Mouse (Mus musculus) bone marrow, adult 2 months (tissue): Measurements from ENCODE around the gene Shroom1. TPM values are rescaled to one million over a fixed set of nuclear protein-coding genes. Genes with fewer than 3 reads are reported as not detected.

Experiments used
- H3K27ac ChIP-seq: fragments of 200-500 bp; 2 replicates; pipeline ENCODE4 v1.5.1; 2012; ENCODE audit warnings: low read depth, mild to moderate bottlenecking, control low read depth, inconsistent platforms, low read length; ENCODE audit not compliant: control insufficient read depth, poor library complexity, insufficient read depth
- H3K4me1 ChIP-seq: fragments of 200-500 bp; 2 replicates; pipeline ENCODE4 v1.6.1; 2011; ENCODE audit warnings: low read length; ENCODE audit not compliant: control insufficient read depth, insufficient read depth
- H3K4me3 ChIP-seq: fragments of 200-500 bp; replicated peaks from 2 replicates; pipeline ENCODE3; 2011; ENCODE audit warnings: mild to moderate bottlenecking, low read depth, low read length, control low read depth; ENCODE audit not compliant: control insufficient read depth
- CTCF ChIP-seq: fragments of 200-500 bp; IDR thresholded peaks from 2 replicates; pipeline ENCODE4 v1.5.1; 2011; ENCODE audit warnings: low read length, control low read depth; ENCODE audit not compliant: control insufficient read depth, insufficient read depth
- POLR2A ChIP-seq: fragments of 200-500 bp; IDR thresholded peaks from 2 replicates; pipeline ENCODE4 v1.6.1; 2011; ENCODE audit warnings: low read depth, mild to moderate bottlenecking, control low read depth, low read length, borderline replicate concordance; ENCODE audit not compliant: control insufficient read depth
- WGBS: fragments of 180-500 bp; shearing (Covaris S2); methylation state at CpG from one replicate; pipeline ENCODE4 v1.1.7; 2018; 5-methylcytosine and 5-hydroxymethylcytosine counted together
- polyA plus RNA-seq: library from polyadenylated mRNA; stranded (reverse); fragments of >200 nt; gene quantifications from 2 replicates; pipeline ENCODE4 v1.2.4, GENCODE M21; 2011; ENCODE audit warnings: low replicate concordance; ENCODE audit not compliant: missing spikeins, insufficient read depth, insufficient read length

Gene Shroom1
- polyA plus RNA-seq, 1 experiment, result 0.70 TPM

GRCm38 (mm10) chr11:53481088-53481730, 24.2 kb downstream of the Shroom1 start:
- H3K4me1 ChIP-seq, result peaks cover 2% of the 10 kb centered on the region
- TF ChIP-seq POLR2A, result no peak
- peak overlapping the region; percentile 9 for H3K4me3 ChIP-seq
- H3K27ac ChIP-seq, result peak overlapping the region; percentile 92
- 55% methylated on average over 4 of the region's 4 CpGs for WGBS

- WGBS, result 60% methylated on average over 9 of the region's 9 CpGs
- Histone ChIP-seq H3K4me1 (peaks cover 2% of the 10 kb centered on the region), H3K4me3 (no peak overlapping the region), H3K27ac (peak overlapping the region; percentile 79)
- TF ChIP-seq CTCF (no peak), POLR2A (no peak)
Observed at GRCm38 (mm10) chr11:53483159-53483891, 26.3 kb downstream of the Shroom1 start.

- H3K4me3 ChIP-seq, result no peak overlapping the region
- 41% methylated on average over 3 of the region's 3 CpGs for WGBS
- H3K4me1 ChIP-seq, result no peaks in the 10 kb centered on the region; the same call in 1 of the 2 replicates
- no peak overlapping the region for H3K27ac ChIP-seq
- TF ChIP-seq CTCF (peak; percentile 48; the same call in 1 of the 2 replicates), POLR2A (no peak)
Observed at GRCm38 (mm10) chr11:53485719-53486118, 28.7 kb downstream of the Shroom1 start.

DNA sequence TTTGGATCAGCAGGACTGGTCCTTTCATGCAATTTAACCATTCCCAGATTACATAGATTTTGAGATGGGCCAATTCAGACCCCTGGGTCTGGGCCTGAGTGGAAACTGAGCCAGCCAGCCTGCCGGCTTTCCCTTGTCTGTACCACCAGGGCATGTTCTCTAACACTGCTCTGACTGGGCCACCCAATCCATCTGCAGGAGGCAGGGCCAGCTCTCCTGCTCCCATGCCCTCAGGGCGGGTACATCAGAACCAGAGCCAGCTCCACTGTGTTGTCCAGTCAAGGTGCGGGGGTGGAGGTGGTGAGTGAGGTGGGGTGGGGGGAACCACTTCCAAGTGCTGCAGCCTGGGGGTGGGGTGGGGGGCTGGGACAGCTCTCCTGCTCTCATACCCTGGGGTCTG, 29.3 kb downstream of the Shroom1 start:
- TF ChIP-seq POLR2A (no peak), CTCF (no peak)
- Histone ChIP-seq H3K4me1 (no peaks in the 10 kb centered on the region; the same call in 1 of the 2 replicates), H3K4me3 (no peak overlapping the region), H3K27ac (no peak overlapping the region)
- WGBS, result 89% methylated on average over 3 of the region's 3 CpGs

GRCm38 (mm10) chr11:53486822-53487594, 30.0 kb downstream of the Shroom1 start:
- 18% methylated on average over 27 of the region's 27 CpGs for WGBS
- Histone ChIP-seq H3K4me1 (no peaks in the 10 kb centered on the region; the same call in 1 of the 2 replicates), H3K4me3 (no peak overlapping the region), H3K27ac (no peak overlapping the region)
- TF ChIP-seq POLR2A, result no peak
- TF ChIP-seq CTCF, result no peak

DNA sequence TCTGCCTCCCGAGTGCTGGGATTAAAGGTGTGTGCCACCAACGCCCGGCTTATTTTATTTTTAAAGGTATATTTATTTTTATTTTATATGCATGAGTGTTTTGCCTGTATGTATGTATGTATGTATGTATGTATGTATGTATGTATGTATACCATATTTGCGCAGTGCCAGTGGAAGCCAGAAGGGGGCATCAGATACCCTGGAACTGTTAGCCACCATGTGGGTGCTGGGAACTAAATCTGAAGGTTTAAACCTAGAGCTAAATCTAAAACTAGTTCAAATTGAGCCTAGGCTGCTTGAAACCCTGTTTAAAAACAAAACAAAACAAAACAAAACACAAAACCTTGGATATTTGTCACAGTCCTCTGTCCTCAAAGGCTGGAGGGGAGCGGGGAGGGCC, 32.0 kb downstream of the Shroom1 start:
- 95% methylated on average over 5 of the region's 5 CpGs for WGBS
- H3K4me1 ChIP-seq, result no peaks in the 10 kb centered on the region
- H3K4me3 ChIP-seq, result no peak overlapping the region
- H3K27ac ChIP-seq, result no peak overlapping the region
- TF ChIP-seq CTCF (peak; percentile 8; the same call in 1 of the 2 replicates), POLR2A (no peak)

DNA sequence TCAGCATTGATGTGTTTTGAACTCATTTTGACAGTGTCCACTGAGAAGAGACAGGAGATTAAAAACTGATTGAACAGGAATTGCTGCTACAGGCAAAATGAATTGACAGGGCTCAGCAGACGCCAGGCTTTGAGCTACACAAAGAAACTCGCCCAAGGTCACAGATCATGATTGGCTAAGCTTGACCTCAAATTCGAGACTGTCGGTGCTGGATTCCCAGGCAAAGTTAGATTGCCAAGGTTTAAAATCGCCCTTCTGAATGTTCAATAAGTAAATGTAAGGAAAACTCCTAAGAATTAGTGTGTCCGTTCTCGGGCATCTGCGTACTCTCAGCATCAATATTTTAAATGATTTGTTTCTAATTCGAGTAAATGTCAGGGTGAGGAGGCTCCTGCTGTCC, 32.4 kb downstream of the Shroom1 start:
- no peak for TF ChIP-seq POLR2A
- no peak for TF ChIP-seq CTCF
- Histone ChIP-seq H3K4me1 (no peaks in the 10 kb centered on the region), H3K4me3 (no peak overlapping the region), H3K27ac (no peak overlapping the region)
- WGBS, result 88% methylated on average over 9 of the region's 9 CpGs

GRCm38 (mm10) chr11:53491954-53492401, 35.0 kb downstream of the Shroom1 start:
- no peaks in the 10 kb centered on the region for H3K4me1 ChIP-seq
- WGBS, result 48% methylated on average over 8 of the region's 8 CpGs
- H3K4me3 ChIP-seq, result no peak overlapping the region
- H3K27ac ChIP-seq, result no peak overlapping the region
- TF ChIP-seq POLR2A (no peak), CTCF (no peak)
